Mouse (Mus musculus) forelimb bud, embryonic 11.5 days (tissue): ENCODE results near the gene Pde9a.

Source experiments
- DNase-seq: peaks from one replicate; pipeline ENCODE4 v3.0.0-alpha.2; 2012; ENCODE audit warnings: low read depth, low spot score

Pde9a gene

DNA sequence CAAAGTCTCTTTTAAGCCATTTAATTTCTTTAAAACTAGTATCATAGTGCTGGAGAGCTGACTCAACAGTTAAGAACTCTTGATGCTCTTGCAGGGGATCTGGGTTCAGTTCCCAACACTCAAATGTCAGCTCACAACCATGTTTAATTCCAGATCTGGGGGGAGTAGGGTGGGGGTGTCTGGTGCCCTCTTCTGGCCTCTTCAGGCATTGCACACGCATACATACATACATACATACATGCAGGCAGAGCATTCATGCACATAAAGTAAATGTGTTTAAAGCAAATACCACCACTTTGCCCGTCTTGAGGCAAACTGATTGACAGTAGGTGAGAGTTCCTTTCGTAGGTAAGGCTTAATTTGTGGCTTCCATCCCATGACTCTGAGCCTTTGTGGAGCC is 80.8 kb downstream of the Pde9a start:
- no peak for DNase-seq

DNA sequence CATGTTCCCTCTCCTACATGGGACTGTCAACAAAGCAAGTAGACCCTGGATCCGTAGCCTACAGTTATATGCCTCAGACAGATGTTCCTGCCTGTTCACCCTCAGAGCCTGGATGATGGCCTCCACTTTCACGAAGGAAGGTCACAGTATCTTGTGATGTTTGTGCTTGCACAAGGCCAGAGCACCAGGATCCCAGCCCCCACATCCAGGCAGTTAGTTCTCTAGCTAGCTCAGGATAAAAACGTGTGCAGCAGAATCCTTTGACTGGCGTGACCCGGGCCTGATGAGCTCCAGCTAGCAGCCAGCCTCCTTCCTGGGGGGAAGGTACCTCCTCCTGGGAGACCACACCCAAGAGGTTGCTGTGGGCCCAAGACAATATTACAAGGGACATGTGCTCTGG is 82.5 kb downstream of the Pde9a start:
- no peak for DNase-seq

DNA sequence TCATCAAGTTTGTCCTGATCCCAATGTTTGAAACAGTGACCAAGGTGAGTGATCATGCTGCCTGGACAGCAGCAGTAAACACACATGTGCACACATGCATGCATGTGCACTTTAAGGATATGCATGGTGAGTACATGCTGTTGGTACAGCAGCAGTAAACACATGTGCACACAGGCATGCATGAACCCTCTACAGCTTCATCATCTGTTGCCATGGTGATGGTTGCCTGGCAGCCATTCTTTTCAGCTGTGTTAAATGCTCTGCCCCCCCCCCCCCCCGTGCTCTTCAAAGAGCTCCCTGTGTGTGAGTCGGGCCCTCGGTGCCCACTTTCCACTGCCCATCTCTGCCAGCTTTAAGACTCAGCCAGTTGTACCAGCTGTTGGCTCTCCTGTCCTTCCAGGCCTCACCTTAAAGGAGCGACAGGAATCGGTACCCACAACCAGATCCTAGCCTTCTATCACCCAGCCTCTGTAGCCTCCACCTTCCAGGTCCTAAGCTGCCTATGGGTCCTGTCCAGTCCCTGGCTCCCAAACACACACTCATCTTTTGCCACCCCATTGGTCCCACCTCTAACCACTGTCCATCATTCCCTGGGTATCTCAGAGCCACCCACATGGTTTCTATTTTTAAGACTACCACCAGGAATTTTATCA is 84.9 kb downstream of the Pde9a start:
- DNase-seq, result no peak

DNA sequence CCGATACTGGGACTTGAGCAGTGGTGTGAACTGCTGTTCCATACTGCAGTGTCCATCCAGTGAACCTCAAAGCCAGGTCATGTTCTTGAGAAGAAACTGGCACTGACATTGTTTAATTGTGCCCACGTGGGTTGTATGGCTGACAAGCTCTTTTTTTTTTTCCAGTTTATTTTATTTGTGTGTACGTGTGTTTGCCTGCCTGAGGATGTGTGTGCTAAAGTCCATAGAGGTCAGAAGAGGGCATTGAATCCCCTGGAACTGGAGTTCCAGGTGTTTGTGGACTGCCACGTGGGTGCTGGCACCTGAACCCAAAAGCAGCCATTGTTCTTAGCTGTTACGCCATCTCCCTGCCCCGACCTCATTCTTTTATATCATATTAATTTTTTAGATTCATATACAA is 88.4 kb downstream of the Pde9a start:
- no peak for DNase-seq

DNA sequence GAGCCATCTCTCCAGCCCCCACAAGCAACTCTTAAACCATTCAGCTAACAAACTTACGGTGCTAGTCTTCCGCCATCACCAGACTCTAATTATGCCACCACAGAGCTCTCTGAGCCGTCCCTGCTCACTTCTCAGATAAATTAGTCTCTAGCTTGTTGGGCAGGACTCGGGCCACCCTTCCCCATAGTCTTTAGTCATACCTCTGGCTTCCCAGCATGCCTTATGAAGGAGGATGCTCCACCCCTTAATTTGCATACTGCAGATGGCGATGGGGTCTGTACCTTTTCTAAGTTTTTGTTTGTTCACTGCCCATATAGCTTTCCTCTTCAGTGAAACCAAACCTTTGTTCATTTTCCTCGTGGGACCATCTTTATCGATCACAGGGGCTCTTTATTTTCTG is 92.6 kb downstream of the Pde9a start:
- DNase-seq, result no peak

DNA sequence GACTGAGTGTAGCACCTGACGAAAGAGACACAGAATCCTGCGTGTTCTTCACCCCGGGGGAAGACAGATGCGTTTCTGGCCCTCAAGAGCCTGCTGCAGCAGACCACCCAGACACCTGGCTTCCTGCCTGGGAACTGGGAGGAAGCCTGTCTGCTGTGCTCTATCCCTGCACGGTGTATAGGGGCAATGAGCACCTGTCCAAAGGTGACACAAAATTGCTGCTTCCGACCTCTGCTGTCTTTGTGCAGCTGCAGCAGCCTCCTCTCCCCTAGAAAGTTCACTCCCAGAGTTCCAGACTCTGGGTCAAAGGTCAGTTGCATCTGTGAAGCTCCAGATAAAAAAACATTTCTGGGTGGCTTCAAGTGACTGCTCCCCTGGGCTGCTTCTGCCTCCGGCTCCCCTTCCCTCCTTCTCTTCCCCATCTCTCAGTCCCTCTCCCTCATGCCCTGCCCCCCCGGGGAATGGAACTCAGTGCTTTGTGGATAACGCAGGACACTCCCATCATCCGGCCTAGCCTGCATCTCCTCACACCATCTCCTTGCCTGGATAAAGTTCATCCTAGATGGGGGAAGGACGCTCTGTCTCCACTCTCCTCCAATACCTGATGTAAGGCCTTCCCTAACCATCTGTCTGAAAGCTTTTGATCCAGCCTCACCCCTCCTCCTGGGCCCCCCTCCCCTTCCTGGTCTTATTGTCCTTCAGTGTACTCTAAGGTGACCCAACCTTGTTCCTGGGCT is 93.3 kb downstream of the Pde9a start:
- no peak for DNase-seq

DNA sequence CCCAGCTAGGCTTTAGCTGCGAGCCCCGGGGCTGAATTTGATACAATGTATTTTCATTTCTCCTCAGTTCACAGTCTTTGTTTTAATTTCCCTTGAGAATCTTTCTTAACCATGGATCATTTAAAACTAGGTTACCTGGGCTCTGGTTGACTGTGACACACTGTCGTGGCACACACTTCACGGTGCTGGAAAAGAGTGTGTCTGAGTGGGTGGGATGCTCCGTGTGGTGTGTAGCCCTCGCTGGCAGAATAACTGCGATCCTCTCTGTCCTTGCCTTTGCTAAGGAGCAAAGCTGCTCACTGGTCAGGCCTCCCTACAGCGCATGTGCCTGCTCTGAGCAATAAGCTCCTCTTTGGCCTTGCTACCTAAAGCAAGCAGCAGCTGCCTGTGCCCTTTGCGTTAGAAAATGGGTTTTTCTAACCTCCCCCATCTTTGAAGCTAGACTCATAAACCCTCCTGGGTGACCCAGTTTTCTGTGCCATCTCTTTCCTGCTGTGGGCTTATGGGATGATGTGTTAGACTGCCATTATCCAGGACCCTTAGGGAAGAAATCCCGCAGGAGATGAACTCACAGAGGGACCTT is 100.7 kb downstream of the Pde9a start:
- no peak for DNase-seq

DNA sequence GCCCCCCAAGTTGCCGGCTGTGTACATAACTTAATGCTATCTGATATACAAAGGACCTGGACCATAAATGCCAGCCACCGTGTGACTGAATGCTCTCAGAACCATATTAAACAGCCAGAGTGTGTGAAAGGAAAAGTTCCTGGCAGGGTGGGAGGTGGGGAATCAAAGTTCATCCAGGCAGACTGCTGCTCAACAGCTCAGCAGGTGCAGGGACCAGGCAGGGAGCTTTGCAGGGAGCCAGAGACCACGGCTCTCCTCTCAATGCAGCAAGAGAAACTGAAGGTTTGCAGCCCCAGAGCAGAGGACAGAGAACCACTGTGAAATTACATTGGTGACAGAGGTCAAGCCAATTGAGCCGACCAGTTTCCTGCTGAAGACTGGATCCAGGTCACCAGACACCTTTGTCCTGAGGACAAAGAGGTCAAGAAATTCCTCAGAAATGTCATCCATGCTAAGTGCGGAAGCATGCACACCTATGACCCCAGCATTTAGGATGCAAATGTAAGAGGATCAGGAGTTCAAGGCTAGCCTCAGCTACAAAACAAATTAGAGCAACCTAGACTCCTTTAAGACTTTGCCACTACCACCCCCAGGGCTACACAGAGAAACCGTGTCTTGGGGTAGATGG is 101.5 kb downstream of the Pde9a start:
- no peak for DNase-seq

DNA sequence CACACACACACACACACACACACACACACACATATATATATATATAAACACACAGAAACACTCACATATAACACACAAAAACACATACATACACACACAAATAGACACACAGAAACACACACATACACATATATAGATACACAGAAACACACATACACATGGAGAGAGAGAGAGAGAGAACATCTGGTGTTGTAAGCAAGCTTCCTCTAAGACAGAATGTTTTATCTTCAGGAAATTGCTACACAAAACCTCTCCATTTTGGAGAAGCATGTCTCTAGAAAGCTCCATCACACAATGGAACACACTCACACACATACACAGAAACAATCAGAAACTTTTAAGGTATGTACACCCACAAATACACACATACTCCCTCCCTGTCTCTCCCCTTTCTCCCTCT is 105.3 kb downstream of the Pde9a start:
- no peak for DNase-seq

DNA sequence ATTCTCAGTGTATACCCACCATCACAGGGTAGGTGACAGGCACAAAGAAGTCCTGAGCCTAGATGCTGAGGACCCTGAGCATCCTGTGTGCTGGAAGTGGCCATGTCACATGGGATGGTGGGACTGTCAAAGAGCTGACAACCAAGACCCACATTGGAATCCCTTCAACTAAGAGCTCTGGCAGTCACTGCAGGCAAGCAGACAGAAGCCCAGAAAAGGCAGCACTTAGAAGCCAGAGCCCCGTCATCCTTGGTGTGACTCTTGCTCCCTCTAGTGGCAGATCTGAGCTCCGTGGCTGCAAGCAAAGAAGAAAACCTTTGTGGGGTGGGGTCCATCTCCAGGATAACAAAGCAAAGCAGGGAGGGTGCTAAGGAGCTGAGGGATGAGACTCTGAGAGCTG is 106.4 kb downstream of the Pde9a start:
- DNase-seq, result peak; percentile 85

DNA sequence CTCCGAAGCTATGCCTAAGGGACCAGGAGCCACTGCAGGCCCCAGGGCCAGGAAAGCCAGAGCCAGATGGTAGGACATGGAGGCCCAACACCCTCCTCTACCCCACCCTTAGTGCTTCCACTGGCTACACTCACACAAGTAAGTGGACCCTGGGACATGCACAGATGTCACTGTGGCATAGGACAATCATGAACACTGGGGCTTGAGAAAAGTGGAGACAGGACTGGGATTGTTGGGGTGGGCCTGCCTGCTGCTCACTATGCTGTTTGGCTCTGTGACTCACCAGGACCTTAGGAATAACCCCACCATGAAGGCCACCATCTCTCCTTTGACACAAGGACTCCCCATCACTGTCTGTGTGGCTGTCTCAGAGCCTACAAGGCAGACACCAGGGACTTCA is 109.0 kb downstream of the Pde9a start:
- no peak for DNase-seq

DNA sequence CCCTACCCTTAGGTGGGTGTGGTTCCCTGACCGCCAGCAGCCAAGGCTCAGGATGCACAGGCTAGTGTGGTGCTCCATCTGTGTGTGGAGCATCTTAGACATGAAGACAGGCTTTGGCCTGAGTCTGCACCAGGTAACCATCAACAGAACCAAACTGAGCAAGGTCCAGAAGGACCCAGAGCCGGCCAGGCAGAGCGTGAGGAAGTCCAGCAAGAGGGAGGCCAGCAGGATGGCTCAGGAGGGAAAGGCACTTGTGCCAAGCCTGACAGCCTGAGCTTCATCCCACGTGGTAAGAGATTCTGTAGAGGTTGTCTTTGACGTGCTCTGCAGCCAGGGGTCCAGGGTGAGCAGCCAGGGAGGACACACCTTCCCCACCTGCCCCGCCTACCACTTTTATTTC is 111.7 kb downstream of the Pde9a start:
- DNase-seq, result no peak

DNA sequence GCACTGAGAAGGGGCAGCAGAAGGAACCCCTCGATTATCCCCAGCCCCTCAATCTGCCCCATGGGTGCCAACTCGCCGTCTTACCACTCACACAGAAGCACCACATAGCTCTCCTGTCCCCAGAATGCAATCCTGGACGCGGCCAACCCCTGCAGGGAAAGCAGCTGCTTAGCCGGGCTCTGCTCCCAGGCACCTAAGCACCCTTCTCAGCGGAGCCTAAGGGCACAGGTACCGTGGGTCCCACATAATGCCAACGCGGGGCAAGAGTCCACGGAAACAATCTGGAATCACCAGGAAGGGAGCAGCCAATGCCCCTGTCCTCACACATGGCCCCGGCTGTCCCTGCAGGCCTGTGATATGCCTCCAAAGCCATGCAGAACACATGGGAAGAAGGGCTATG is 113.7 kb downstream of the Pde9a start:
- DNase-seq, result no peak

DNA sequence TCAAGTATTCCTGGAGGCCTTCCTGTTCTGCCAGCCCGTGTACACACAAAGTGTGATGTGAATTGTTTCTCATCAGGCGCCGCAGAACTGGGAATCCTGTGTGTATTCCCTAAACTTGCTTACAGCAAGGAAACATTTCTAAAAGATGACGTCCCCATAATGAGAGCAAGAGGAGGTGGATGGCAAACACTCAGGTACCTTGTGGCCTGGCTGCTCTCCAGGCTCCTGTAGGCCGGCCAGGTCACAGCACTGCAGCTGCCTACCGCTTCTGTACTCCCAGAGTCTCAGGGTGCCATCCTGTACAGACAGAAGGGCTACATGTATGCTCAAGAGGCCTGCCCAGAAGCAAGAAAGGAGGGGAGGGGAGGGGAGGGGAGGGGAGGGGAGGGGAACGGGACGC is 114.4 kb downstream of the Pde9a start:
- DNase-seq, result no peak

DNA sequence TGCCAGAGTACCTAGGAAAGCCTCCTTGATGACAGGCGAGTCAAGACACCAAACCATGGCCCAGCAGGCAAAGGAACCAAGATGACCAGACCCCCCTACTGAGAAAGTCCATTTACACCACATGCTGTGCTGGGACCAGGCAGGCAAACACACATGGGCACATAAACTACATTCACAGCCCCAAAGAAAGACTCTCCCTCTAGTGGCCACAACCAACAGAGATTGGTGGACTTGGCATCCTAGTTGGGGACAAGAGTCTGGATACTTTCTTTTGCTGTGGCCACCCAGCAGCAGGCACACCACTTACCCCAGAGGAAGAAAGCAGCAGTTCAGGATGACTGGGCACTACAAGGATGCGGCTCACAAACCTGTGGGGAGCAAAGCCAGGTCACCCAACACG is 114.9 kb downstream of the Pde9a start:
- DNase-seq, result no peak

DNA sequence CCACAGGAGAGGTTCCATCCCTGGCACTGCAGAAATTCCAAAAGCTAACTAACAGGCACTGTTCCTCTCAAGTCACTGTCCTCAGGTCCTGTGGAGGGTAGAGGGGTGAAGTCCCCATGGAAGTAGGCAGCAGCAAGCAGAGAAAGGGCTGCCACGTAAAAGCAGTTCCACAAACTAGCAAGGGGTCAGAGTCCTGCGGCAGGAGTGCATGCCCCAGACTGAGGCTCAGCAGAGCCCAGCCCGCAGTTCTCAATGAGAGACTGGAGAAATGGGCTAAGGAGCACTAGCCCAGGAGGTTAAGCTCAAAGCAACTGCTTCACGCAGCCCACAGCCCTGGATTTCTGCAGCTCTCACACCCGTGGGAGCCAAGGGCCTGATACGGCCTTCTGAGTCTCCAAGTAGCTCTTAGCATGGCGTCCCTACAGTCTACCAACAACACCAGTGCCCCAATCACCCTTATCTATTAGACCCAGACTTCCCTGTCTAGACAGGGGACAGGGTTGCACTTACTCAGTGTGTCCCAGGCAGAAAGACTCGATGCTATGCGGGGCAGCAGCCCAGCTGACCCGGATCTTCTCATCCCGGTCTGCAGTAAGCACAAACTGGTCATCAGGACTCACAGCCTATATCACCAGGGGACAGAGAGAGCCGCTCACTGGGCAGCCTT is 116.4 kb downstream of the Pde9a start:
- DNase-seq, result no peak

DNA sequence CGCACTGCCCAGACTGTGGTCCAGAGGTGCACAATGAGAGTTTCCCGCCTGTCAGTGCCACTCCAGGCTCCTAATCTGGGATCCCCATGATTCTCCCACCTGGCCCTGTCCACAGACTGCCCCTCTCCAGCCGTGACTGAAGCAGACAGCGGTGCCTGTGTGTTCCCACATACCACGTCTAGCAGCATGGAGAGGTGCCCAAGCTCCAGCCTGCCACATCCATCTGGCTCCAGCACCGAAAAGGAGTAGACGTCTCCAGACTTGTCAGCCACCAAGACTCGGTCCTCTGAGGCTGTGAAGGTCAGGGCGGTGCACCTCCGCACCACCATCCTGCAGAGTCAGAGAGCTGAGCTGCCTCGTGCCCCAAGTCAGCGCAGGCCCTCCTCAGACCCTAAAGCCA is 117.3 kb downstream of the Pde9a start:
- DNase-seq, result no peak

DNA sequence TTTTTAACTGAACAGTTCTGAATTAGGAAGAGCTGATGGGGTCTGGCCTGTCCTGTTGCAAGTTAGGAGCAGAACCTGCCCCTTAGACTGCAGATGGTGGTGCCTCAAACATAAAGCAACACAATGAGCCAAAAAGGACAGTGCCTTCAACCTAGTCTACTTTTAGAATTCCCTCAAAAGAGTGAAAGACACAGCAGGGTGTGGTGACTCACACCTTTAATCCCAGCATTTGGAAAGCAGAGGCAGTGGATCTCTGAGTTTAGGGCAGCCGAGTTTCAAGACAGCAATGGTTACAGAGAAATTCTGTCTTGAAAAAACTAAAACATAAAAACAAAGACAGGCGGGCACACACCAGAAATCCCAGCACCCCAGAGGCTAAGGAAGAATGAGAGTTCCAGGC is 117.9 kb downstream of the Pde9a start:
- DNase-seq, result no peak

DNA sequence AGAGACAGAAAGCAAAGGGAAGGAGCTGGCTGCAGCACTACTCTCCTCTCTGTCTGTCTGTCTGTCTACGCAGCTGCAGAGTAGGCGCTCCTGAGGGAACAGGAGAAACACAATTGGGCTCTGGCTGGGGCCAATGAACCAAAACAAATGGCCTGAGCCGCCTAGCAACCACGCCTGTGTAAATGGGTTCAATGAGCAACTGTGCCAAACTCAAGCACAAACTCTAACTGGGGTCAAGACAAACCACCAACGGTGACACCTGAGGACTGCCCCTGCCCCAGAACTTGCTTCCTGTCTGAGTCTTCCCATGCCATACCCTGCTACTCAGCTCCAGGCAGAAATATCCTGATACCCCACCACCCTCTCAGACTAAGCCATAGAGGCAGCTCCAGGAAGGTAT is 119.0 kb downstream of the Pde9a start:
- DNase-seq, result no peak

DNA sequence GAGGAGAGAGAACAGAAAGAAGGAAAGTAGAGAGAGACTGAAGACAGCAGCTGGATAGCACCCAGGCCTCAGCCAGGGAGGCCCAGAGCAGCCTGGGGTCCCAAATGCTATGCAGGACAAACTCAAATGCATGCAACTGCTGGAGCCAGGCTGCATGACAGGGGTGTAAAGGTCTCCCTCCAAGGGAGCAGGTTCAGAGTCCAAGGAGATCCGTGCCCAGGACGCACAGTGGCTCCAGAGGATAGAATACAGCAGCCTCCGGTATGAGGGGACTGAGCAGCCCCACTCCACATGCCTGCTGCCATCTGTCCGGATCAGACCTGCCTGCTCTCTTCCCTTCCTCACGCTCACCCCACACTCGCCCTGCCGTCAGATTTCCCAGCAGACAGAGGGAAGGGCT is 120.3 kb downstream of the Pde9a start:
- DNase-seq, result no peak

DNA sequence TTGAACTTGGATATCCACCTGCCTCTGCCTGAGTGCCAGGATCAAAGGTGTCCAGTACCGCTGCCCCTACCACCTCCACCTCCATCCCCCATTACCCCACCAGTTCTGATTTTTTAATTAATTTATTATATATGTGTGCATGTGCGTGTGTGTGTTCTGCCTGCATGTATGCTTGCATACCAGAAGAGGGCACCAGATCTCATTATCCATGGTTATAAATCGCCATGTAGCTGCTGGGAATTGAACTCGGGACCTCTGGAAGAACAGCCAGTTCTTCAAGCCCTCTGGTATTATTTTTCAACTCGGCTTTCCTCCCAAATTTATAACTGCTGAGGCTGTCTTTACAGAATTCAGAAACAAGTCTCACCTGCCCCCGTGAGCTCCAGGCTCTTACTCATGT is 124.9 kb downstream of the Pde9a start:
- DNase-seq, result no peak

DNA sequence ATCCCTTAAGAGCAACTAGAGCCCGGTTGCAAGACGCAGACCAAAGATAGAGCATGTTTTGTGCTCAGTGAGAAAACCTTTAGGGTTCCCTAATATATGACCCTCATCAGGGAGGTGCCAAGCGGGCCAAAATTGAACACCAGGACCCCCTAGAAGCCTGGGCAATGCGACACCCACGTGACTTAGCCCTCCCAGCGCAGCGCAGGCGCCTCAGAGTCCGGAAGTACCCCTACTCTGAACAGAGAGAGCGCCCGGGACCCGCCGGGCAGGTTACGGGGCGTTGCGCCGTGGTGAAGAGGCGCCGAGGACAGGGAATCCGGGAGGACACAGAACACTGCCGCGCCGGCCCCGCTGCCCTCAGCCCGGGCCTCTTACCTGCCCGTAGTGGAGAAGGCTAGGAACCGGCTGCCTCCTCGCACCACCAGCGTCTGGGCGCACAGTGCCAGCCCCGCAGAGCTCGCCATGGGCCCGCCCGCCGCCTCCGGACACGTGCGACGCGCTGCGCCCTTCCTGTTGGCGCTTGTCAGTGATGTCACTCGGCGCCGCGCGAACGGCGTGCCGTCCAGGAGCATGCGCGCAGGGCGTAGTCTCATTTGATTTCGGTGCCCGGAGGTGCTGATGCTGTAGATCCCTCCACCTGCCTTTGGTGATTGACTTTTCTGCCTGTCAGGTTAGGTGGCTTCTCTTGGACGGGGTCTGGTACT is 125.9 kb downstream of the Pde9a start:
- peak; percentile 89 for DNase-seq
